Mouse (Mus musculus) lung, embryonic 14.5 days (tissue): ENCODE data around the gene Olfr643. TPM values are rescaled to one million over a fixed set of nuclear protein-coding genes. Genes with fewer than 3 reads are reported as not detected.
A peak's percentile ranks its signal among the peaks of the same experiment; 100 is the strongest.

Experiments used
- ATAC-seq: fragments of 200-750 bp; cut with Nextera tagmentation; 2 replicates; pipeline ENCODE4 v1.8.0; 2017; ENCODE audit warnings: mild to moderate bottlenecking, moderate TSS enrichment, moderate library complexity; ENCODE audit not compliant: insufficient read depth
- DNase-seq: peaks from one replicate; pipeline ENCODE4 v3.0.0-alpha.2; 2015
- H3K27ac ChIP-seq: fragments of 300-500 bp; sonication (generic); 2 replicates; pipeline ENCODE4 v1.5.1; 2014; ENCODE audit warnings: low read depth, mild to moderate bottlenecking, moderate library complexity
- H3K27me3 ChIP-seq: fragments of 300-500 bp; sonication (generic); 2 replicates; pipeline ENCODE4 v1.6.1; 2014; ENCODE audit warnings: low read length, control low read depth; ENCODE audit not compliant: insufficient read depth
- H3K36me3 ChIP-seq: fragments of 300-500 bp; sonication (generic); 2 replicates; pipeline ENCODE4 v1.6.1; 2014; ENCODE audit warnings: control low read depth; ENCODE audit not compliant: insufficient read depth
- H3K4me1 ChIP-seq: fragments of 300-500 bp; sonication (generic); 2 replicates; pipeline ENCODE4 v1.6.1; 2014; ENCODE audit warnings: antibody characterized with exemption, control low read depth; ENCODE audit not compliant: insufficient read depth
- H3K4me2 ChIP-seq: fragments of 300-500 bp; sonication (generic); 2 replicates; pipeline ENCODE4 v1.6.1; 2014; ENCODE audit warnings: mild to moderate bottlenecking
- H3K4me3 ChIP-seq: fragments of 300-500 bp; sonication (generic); 2 replicates; pipeline ENCODE4 v1.5.1; 2014; ENCODE audit warnings: low read depth, low read length
- H3K9ac ChIP-seq: fragments of 300-500 bp; sonication (generic); 2 replicates; pipeline ENCODE4 v1.6.1; 2014
- H3K9me3 ChIP-seq: fragments of 300-500 bp; sonication (generic); 2 replicates; pipeline ENCODE4 v1.6.1; 2016; ENCODE audit warnings: low read depth, low read length, control low read depth
- CTCF ChIP-seq: IDR thresholded peaks from 2 replicates; pipeline ENCODE4 v1.5.1; 2016; ENCODE audit warnings: antibody characterized with exemption, low read depth
- WGBS: fragments of 180-500 bp; shearing (Covaris S2); extraction: QIAGEN DNeasy Blood & Tissue Kit; methylation state at CpG from one replicate; pipeline ENCODE4 v1.1.7; 2014; 5-methylcytosine and 5-hydroxymethylcytosine counted together
- polyA plus RNA-seq: library from polyadenylated mRNA; unstranded; fragments of >200 nt; fragmentation: Nextera tagmentation; extraction: Ambion mirVana; gene quantifications from 2 replicates; pipeline ENCODE4 v1.2.1, GENCODE M21; 2014

The Olfr643 gene
- polyA plus RNA-seq: not detected in 2 replicates

- Histone ChIP-seq H3K9me3 (no peaks in the 10 kb centered on the region), H3K4me3 (no peak within 1 kb of the TSS), H3K36me3 (no peaks in the 10 kb centered on the region), H3K4me1 (no peaks in the 10 kb centered on the region), H3K4me2 (no peak within 1 kb of the TSS), H3K9ac (no peak within 1 kb of the TSS), H3K27ac (no peak within 1 kb of the TSS), H3K27me3 (no peaks in the 10 kb centered on the region)
- DNase-seq: peak; percentile 19
- TF ChIP-seq CTCF: no peak
- 66% methylated on average over 5 of the region's 5 CpGs for WGBS
- ATAC-seq: no peak
These were observed at the start of gene Olfr643 for GRCm38 (mm10) chr7:104137305-104137704. Gene Olfr643, minus strand, starts transcription at chr7:104137405.

GRCm38 (mm10) chr7:104183292-104183691, 46.1 kb upstream of the Olfr643 start, which contains the start of gene Olfr648:
Gene Olfr648, minus strand, starts transcription at chr7:104183392.
- no peak for TF ChIP-seq CTCF
- WGBS: 95% methylated on average over 2 of the region's 2 CpGs
- H3K36me3 ChIP-seq: no peaks in the 10 kb centered on the region
- H3K27ac ChIP-seq: no peak within 1 kb of the TSS
- H3K27me3 ChIP-seq: no peaks in the 10 kb centered on the region
- no peak for ATAC-seq
- no peak within 1 kb of the TSS for H3K4me2 ChIP-seq
- no peak within 1 kb of the TSS for H3K4me3 ChIP-seq
- no peaks in the 10 kb centered on the region for H3K4me1 ChIP-seq
- H3K9me3 ChIP-seq: no peaks in the 10 kb centered on the region
- DNase-seq: no peak
- H3K9ac ChIP-seq: no peak within 1 kb of the TSS

DNA sequence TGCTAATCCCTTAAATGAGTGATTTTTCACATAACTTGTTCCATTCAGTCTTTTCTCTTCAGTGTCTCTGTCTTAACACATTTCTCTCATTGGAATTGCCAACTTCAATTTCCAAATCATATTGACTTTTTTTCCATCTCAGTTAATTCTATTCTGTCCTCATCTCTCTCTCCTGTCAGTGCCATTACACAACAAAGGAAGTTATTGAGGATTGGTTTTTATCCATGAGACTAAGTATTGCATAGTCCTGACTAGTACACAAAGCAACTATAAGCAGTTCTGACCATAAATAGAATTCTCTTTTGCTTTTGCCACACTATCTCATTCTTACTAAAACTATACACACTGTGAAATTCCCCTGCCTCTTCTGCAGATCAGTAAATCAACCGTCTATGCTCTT, 41.9 kb upstream of the Olfr643 start:
- ATAC-seq (no peak), DNase-seq (no peak)
- no peaks in the 10 kb centered on the region for H3K4me1 ChIP-seq
- no peak overlapping the region for H3K9ac ChIP-seq
- no peak overlapping the region for H3K4me2 ChIP-seq
- H3K36me3 ChIP-seq: no peaks in the 10 kb centered on the region
- TF ChIP-seq CTCF: no peak
- H3K27me3 ChIP-seq: no peaks in the 10 kb centered on the region
- no peaks in the 10 kb centered on the region for H3K9me3 ChIP-seq
- no peak overlapping the region for H3K4me3 ChIP-seq
- H3K27ac ChIP-seq: no peak overlapping the region
- WGBS: 75% methylated on average over 1 of the region's 1 CpGs

DNA sequence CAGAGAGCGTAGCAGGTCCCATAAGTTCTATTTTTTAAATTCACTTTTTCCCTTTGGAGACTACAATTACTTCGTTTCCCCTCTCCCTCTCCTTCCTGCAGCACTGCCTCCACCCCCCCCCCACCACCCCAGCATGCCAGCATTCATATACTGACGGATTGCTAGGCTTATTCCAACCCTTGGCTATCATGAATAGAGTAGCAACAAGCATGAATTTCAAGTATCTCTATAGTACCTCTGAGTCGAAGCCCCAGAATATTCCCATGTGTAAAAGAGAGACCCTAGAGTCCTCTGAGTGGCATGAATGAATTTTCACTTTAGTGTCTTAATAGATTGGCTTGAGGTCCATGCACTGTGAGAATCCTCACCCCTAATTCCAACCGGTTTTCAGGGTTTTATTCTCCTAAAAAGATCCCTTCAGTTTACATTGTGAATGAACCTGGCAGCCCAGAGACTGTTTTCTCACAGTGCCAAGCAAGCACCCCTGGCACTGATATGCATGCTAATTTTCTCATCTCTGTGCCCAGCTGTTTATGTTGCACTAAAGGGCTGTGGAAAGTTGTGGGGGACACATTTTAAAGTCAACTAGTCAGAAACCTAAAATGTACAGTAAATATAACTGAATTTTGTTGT, 41.3 kb upstream of the Olfr643 start:
- Histone ChIP-seq H3K27me3 (no peaks in the 10 kb centered on the region), H3K9me3 (no peaks in the 10 kb centered on the region), H3K4me3 (no peak overlapping the region), H3K36me3 (no peaks in the 10 kb centered on the region), H3K9ac (no peak overlapping the region), H3K4me2 (no peak overlapping the region), H3K27ac (no peak overlapping the region), H3K4me1 (no peaks in the 10 kb centered on the region)
- TF ChIP-seq CTCF: no peak
- ATAC-seq (no peak), DNase-seq (no peak)
- 66% methylated on average over 5 of the region's 5 CpGs for WGBS

DNA sequence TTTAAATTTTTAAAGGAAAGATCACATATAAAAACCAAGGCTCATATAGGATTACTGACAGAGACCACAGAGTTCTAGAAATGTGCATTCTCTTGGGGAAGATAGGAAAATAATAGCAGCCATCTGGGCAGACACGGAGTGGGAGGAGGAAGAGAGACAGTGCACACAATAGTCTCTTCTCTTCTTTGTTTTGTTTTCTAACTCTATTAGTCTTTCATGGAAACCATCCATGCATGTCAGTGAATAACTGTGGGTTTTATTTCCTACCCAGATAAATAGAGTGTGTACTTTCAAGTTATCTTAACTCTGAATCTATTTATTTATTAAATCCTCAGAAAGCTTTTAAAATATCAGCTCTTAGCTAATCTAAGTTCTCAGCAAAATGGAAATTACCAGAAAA, 37.9 kb upstream of the Olfr643 start:
- TF ChIP-seq CTCF: no peak
- no peak for ATAC-seq
- Histone ChIP-seq H3K4me1 (no peaks in the 10 kb centered on the region), H3K27me3 (no peaks in the 10 kb centered on the region), H3K9ac (no peak overlapping the region), H3K36me3 (no peaks in the 10 kb centered on the region), H3K9me3 (no peaks in the 10 kb centered on the region), H3K27ac (no peak overlapping the region), H3K4me3 (no peak overlapping the region), H3K4me2 (no peak overlapping the region)
- 60% methylated on average over 1 of the region's 1 CpGs for WGBS
- no peak for DNase-seq

GRCm38 (mm10) chr7:104169634-104170204, 32.5 kb upstream of the Olfr643 start:
- WGBS: 57% methylated on average over 6 of the region's 6 CpGs
- DNase-seq (peak; percentile 16), ATAC-seq (peak; percentile 28; the same call in 1 of the 2 replicates)
- no peaks in the 10 kb centered on the region for H3K27me3 ChIP-seq
- no peaks in the 10 kb centered on the region for H3K4me1 ChIP-seq
- no peak overlapping the region for H3K9ac ChIP-seq
- H3K27ac ChIP-seq: no peak overlapping the region
- no peaks in the 10 kb centered on the region for H3K9me3 ChIP-seq
- TF ChIP-seq CTCF: no peak
- no peak overlapping the region for H3K4me3 ChIP-seq
- no peaks in the 10 kb centered on the region for H3K36me3 ChIP-seq
- H3K4me2 ChIP-seq: no peak overlapping the region

DNA sequence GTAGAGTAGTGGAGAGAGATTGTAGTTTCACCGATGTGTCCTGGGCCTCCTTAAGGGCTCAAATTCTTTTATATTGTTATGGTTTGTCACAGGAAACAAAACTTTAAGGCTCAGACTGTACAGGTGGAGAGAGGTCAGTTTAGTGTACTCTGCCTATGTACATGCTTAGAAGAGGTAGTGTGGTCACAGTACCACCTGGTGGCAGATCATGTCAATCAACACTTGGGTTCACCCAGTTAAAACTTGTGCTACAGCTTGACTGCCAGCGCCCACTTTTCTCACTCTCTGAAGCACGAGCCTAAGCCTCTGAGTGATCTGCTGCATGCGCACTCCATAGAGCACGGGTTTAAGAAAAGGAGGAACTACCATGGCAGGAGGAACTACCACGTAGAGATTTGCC, 29.9 kb upstream of the Olfr643 start:
- 0 out of 2 replicates have a peak, but pooled peaks have one; percentile 23 for TF ChIP-seq CTCF
- H3K4me3 ChIP-seq: no peak overlapping the region
- no peaks in the 10 kb centered on the region for H3K36me3 ChIP-seq
- H3K4me1 ChIP-seq: no peaks in the 10 kb centered on the region
- H3K27me3 ChIP-seq: no peaks in the 10 kb centered on the region
- H3K9ac ChIP-seq: no peak overlapping the region
- DNase-seq: no peak
- no peak overlapping the region for H3K27ac ChIP-seq
- no peak for ATAC-seq
- H3K4me2 ChIP-seq: no peak overlapping the region
- no peaks in the 10 kb centered on the region for H3K9me3 ChIP-seq
- 72% methylated on average over 6 of the region's 6 CpGs for WGBS
